Mouse (Mus musculus) mouse trophoblast stem cell (cell line): ENCODE results near the gene Spred2.

ENCODE experiments used
- in situ Hi-C, 2 experiments: fragments of 300-500 bp; cut with MseI, MboI; formaldehyde crosslinking; loops; 2 replicates in 1 of 2; 3 replicates in 1 of 2; pipeline ENCODE4 v1.15.1; 2025

Gene Spred2

DNA sequence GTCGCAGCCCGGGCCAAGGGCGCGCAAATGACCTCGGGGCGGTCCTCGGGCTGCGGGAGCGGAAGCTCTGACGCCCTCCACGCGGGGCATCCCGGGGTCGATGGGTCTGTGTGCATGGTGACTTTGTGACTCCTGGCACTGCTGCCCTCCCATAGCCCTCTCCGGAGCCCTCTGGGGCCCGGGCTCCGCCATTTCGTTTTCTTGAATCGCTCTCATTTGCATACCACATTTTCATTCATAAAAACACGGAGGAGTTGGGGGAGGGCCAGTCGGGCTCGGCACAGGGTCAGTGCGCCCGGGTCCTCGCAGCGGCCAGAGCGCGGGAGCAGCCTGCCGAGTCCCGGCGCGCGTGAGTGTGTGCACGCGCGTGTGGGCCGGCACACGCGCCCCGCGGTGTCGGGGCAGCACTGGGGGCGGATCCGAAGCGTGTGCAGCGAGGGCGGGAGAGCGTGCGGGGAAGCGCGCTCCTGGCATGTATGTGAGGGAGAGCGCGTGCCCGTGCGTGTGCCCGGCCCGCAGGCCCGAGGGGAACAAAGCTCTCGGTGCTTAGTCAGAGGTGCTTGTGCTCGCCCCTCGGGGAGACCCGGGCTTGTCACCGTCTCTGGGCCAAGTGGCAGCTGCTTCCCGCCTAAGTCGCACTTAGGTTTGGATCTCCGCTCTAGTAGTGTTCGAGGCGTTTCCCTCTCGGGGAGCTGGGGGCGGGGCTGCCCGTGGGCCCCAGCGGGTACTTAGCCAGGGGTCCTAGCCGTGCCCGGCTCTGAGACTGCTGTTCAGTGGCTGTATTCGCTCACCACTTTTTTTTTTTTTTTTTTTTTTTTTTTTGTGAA, 1.2 kb downstream of the Spred2 start:
- in situ Hi-C loops, result loop anchor here in 1 of 2 experiments (10.0 kb wide), 1 partner anchor 109 kb away; no protein-coding TSS in a partner anchor

DNA sequence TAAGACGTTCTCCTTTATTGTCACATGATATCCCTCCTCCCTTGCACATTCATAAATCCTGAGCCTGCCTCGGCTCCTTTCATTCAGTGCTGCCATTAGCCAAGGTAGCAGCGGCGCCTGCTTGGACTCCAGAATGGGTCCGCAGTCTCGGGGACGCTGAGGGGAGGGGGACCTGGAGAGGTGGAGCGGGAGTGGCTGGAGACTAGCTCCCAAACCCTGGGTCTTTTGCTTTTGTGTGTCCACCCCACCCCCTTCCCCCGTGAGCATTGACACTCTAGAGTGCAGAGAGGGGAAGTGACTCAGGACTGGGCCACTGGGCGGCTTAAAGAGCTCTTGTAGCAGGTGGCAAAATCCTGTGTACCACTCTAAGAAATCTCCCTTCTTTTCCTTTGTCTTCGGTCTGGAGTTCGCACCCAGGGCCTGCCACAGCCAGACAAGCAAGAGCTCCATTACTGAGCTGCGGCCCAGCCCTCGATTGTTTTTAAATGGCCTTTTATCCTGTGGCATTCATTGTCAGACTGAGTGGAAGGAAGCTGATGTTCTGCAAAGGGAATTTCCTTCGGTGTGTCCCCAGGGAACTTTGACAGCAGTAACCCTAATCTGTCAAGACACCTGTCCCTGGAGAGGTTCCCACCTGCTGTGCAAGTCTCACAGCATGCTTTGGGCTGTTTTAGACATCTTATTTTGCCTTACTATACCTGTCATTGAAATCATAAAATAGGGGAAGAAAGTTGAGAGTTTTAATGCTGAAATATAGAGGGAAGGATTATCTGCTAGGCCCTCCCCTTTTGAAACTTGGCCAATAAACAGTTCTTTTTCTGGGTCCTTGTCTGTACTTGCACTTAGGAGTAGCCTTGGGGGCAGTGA, 2.0 kb downstream of the Spred2 start:
- in situ Hi-C loops, result loop anchor here in 1 of 2 experiments (10.0 kb wide), 1 partner anchor 109 kb away; no protein-coding TSS in a partner anchor

DNA sequence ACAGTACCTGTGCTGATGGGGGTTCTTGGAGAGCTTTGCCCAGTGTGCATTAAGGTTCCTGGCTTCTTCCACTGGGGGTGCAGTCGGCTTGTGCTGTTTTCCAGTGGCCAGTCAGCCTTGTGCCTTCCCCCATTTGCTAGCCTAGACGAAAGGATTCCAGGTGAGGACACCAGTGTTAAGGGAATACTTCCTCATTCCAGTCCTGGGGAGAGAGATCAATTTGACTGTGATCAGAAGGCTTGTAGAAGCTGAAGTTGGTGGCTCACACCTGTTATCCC, 2.6 kb downstream of the Spred2 start:
- in situ Hi-C loops, result loop anchor here in 1 of 2 experiments (10.0 kb wide), 1 partner anchor 108 kb away; no protein-coding TSS in a partner anchor

DNA sequence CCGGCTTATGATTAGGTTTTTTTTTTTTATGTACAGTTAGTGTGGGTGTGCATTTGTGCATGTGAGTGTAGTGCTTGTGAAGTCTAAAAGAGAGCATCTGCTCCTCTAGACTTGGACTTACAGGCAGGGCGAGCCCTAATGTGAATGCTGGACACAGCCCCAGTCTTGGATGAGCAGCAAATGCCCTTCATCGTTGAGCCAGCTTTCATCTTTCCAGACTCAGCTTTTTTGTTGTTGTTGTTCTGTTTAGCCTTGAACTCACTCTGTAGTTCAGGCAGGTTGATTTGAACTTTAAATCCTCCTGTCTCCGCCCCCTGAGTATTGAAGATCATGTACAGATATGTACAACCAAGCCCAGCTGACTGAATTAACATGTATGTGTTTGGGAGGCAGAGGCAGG, 4.5 kb downstream of the Spred2 start:
- in situ Hi-C loops, result loop anchor here in 1 of 2 experiments (10.0 kb wide), 1 partner anchor 106 kb away; no protein-coding TSS in a partner anchor

DNA sequence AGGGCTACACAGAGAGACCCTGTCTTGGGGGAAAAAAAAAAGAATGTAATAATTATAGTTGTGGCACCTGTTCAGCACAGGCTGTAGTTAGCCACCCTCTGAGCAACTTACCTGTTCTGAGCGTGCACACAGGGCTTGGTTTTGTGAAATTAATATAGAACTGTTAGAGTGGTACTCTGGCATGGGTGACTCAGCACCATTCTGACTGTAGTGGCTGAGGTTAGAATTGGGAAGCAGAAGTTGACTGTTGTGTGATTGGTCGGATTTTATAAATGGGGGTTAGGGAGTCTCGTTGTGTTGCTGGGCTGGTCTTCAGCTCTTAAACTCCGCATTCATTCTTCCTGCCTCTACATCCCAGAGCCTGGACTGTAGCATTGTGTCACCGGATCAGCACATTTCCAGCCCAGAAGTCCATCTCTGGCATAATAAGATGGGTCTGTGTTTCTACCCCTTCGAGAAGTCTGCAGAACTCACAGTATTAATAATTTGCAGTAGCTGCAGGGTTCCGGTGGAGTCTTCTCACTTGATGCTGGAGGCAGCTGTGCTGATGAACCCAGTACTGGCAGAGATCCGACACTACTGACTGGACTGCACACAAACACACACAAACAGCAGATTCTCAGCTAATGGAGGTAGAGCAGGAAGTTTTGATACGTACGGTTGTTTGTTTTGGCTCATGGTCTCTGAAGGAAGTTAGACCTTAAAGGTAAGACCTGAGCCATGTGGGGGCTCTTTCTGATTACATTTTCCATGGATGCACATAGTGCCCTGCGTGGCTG, 5.1 kb downstream of the Spred2 start:
- in situ Hi-C loops, result loop anchor here in 1 of 2 experiments (10.0 kb wide), 1 partner anchor 106 kb away; no protein-coding TSS in a partner anchor

GRCm38 (mm10) chr11:19931569-19932230, 7.5 kb downstream of the Spred2 start:
- in situ Hi-C loops, result no loop called here

DNA sequence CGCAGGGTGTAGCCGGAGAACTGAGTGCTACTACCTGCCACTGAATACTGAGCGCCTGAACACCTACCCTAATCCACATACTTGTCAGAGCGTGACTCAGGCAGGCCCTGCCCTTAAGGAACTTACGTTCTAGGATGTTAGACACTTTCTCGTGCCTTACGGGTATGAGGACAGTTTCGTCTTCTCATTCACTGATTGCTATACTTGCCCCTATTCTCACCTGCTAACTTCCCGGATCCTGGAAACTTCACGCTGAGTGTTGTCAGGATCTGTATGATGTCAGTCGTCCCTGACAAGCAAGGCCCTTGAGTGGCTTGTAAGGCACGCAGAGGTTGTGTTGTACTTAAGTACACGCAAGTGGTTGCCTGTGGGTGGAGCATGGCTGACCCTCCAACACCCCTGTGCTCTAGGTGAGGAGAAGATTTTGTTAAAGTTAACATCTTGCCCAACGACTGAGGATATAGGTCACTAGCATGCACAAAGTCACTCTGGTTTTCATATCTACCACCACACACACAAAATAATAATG, 8.9 kb downstream of the Spred2 start:
- in situ Hi-C loops, result no loop called here

GRCm38 (mm10) chr11:19935524-19936354, 11.6 kb downstream of the Spred2 start:
- in situ Hi-C loops, result no loop called here

GRCm38 (mm10) chr11:19938456-19939004, 14.4 kb downstream of the Spred2 start:
- in situ Hi-C loops, result no loop called here

DNA sequence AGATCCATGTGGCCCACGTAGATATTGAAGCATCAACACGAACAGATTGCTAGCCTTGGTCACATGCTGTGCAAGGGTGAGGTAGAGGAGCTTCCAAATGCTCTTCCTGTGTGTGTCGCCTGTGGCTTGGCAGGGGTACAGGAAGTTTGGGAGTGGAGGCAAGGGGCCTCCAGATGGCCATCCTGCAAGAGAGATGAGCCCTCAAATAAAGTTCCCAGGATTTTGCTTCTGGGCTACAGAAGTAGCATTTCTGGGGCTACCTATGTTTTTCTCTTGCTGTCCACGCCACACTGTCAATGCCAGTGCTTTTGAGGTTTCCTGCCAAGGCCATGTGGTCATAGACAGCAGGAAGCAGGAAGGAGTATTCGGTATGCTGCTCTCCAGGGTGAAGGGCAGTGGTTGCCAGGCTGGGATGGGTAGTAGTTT, 15.1 kb downstream of the Spred2 start:
- in situ Hi-C loops, result no loop called here

DNA sequence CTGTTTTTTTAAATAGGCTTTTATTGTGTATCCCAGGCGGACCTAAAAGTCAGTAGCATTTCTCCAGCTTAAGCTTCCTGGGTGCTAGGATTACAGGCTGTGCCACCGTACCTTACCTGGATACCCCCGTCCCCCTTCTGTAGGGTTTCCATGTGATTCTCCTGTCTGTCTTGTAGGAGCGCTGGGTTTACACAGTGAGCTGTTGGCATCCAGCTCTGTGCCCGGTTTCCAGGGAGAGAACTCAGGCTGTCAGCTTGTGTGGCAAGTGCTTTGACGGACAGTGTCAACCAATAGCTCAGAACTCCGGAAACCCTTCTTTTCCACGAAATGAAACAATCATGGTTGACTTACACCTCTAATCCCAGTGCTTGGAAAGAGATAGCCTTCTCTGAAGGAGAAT, 15.7 kb downstream of the Spred2 start:
- in situ Hi-C loops, result no loop called here

- in situ Hi-C loops, result no loop called here
Observed at GRCm38 (mm10) chr11:19941156-19941777, 17.1 kb downstream of the Spred2 start.

DNA sequence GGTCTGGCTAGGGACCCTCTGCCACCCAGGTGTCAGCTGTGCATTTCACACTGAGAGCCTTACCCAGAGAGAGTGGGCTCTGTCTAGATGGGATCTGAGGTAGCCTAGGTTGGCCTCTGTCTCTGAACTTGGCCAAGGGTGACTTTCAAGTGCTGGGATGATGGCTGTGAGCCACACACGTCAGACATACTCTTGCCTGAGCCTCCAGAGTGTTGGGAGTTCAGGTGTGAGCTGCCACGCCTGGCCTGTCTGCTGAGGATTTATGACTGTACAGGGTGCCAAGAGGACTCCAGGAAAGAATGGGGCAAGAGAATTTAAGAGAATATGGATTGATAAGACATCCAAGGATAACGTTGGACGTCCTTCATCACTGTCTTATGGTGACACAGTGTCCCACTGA, 17.8 kb downstream of the Spred2 start:
- in situ Hi-C loops, result no loop called here

DNA sequence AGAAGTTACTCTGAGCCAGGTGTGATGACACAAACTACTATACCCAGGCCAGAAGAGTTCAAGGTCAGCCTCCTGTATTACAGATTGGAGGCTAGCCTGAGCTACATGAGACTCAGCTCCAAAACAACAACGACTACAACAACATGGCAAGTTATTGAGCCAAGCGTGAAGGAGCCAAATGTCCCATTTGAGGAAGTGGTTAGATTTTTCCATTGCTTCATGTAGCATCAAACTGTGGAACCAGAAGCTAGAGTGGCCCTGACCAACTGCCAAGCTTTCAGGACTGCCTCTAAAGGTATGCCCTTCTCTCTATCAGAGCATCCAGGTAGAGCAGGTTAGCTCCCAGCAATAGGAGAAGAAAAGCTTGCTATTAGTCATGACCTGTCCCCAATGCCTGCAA, 19.6 kb downstream of the Spred2 start:
- in situ Hi-C loops, result no loop called here

DNA sequence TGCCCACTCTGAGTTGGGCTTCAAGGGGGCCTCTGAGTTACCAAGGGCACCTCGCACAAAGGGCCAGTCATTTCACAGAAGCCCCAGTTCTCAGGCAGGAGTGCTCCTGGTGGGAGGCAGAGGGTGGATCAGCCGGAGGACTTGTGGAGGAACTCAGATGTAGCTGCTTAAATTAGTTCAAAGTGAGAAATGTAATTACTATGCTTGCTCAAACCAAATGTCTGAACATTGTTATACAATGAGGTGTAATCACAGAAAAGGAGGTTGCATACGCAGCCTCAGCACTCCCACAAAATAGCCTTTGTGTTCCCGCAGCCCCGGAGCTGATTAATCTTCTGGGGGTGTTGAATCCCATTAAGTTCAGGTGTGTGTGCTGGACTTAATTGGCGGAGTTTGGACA, 20.5 kb downstream of the Spred2 start:
- in situ Hi-C loops, result no loop called here

DNA sequence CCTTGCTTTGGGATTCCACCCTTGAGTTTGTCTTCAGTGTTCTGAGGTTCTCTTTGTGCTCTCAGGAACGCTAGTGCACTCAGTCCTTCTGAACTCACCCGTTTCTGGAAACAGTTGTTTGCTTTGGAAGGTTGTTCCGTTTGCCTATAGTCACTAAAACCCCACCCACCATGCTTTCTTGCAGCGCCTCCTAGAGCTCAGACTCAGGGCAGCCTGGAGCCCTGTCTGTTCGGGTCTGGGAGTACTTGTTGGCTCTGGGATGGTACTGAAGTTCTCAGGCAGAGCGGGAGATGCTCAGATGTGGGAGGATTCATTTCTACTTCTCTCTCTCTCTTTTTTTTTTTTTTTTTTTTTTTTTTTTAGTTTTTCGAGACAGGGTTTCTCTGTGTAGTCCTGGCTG, 22.5 kb downstream of the Spred2 start:
- in situ Hi-C loops, result no loop called here

GRCm38 (mm10) chr11:19947626-19948135, 23.5 kb downstream of the Spred2 start:
- in situ Hi-C loops, result no loop called here

- in situ Hi-C loops, result no loop called here
Observed at GRCm38 (mm10) chr11:19949725-19950124, 25.6 kb downstream of the Spred2 start.

DNA sequence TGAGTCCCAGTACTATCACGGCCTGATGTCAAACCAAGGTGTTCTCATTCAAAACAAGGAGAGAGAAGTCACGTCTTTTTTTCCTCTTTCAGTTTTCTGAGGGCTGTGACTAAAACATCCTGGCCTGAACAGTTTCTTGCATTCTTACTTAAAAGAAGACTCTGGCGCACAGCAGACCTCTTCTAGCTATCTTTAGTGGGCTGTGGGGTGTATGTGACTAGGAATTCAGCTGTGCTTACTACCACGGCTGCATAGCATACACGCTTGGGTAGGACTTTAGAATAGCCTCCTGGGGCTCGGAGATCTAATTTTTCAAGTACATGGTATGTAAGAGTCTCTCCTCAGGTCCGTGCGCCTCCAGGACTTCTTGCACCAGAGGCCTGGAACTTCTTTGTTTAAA, 26.0 kb downstream of the Spred2 start:
- in situ Hi-C loops, result no loop called here
